Mouse (Mus musculus) frontal cortex, adult (tissue): ENCODE data around the gene S100pbp.
A peak's percentile ranks its signal among the peaks of the same experiment; 100 is the strongest.

ENCODE experiments used
- ATAC-seq: cut with Nextera tagmentation; 2 replicates; pipeline ENCODE4 v1.9.2; 2017; ENCODE audit warnings: mild to moderate bottlenecking, moderate library complexity, mixed read lengths; ENCODE audit not compliant: low TSS enrichment

S100pbp gene

GRCm38 (mm10) chr4:129151276-129151811 is 38.2 kb downstream of the S100pbp start:
- ATAC-seq = no peak

DNA sequence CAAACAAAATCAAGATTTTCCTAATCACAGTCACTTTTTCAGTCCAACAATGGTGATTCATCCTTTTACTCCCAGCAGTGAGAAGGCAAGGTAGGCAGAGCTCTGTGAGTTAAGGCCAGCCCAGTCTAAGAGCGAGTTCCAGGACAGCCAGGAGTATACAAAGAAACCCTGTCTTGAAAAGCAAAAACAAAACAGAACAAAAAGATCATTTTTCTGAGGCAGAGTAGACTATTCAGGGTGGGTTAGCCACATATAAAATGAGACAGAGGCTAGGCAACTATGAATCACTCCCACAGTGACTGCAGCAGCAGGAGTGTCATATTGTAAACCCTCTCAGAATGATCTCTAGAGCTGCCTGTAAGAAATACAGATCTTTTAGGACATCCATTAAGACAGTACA is 40.2 kb downstream of the S100pbp start:
- ATAC-seq = no peak

- ATAC-seq = no peak
Measured at GRCm38 (mm10) chr4:129147552-129148103, 41.9 kb downstream of the S100pbp start.

DNA sequence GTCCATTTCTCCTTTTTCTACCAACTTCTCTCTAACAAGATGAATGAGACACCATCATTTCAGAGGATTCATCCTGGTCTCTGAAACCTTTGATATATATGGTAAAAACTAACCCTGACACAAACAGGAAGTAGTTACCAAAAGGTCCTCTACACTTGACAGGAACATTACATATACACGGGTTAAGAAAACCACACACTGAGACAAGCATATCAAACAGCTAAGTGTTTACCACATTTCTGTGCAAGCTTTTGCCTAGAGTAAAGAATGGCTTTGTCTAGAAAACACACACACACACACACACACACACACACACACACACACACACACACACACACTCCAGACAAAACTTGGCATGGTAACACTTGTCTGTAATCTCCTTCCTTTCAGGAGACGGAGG is 43.1 kb downstream of the S100pbp start:
- no peak for ATAC-seq

GRCm38 (mm10) chr4:129145943-129146342 is 43.6 kb downstream of the S100pbp start:
- no peak for ATAC-seq

DNA sequence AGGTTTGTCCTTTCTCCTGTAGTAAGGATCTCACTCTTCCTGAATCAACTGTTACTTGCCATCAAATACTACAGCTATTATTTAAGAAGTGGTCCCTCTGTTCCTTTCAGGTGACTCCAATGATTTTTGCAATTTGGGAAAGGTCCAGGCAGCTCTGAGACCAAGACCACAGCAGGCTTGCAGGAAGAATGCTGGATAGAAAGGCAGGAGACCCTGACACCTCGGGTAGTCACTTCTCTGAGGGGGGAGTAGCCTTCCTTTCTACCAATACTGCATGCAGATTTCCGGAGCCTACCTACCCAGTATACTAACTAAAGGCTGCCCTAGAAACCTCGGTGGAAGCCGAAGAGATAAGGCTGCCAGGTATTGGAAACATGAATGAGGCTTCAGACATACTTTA is 44.1 kb downstream of the S100pbp start:
- no peak for ATAC-seq

- ATAC-seq = peak; percentile 51
Measured at GRCm38 (mm10) chr4:129144401-129145367, 44.8 kb downstream of the S100pbp start.

GRCm38 (mm10) chr4:129143509-129143908 is 46.0 kb downstream of the S100pbp start:
- ATAC-seq = peak; percentile 36

DNA sequence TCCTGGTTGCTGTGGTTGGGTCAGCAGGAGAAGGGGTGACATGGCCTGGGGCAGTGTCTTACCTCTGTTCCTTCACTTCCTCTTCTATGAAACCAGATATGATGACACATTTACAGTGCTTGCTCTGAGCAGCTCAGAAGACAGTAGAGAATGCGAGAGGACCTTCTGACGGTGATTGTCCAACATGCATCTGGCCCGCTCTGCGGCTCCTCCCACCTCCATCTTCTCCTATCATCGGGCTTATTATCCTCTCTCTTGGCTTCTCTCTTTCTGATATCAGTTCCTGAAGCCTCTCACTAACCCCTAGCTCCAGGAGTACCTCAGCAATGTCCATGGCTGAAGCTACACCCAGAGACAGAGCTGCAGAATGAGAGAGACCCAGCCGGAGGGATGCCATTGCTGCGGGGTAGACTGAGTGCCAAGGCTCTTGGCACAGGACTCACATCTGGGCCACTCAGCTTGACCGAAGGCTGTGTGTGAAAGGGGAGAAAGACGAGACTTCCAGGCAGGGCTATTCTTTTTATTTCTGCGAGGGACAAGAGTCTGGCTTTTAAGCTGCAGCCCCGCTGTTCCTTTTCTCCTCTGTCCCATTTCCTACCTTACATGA is 47.0 kb downstream of the S100pbp start:
- ATAC-seq = no peak

DNA sequence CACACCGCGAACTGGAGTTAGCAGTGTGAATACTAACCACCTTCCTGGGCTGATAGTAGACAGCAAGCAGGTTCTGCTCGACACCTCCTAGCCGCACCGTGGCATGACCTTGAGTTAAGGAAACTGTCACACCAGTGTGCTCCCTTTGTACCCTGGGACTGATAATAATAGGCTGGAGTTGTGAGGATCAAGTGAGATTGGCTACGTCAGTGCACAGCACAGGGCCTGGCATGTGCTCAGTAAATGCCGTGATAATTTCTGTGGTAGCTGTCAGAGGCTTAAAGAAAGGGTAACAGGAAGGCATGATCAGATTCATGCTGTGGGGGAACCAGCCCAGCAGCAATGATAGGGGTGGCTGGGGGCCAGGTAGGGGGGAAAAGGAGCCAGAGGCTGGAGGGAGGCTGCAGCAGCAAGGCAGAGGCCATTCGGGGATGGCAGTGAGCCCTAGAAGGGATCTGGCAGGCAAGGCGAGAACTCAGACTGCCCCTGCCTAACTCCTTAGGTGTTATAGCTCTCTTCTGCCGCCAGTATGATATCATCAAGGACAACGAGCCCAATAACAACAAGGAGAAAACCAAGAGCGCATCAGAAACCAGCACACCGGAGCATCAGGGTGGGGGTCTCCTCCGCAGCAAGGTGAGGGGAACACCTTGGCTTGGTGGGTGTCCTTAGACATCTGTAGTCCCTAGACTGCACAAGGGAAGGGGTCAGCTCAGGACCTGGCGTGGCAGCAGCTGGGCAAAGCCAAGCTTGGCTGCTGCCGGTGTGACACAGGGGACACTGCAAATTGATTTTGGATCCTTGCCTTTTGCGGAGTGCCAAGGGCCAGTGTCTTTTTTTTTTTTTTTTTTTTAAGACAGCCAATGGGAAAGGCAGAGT is 47.7 kb downstream of the S100pbp start:
- ATAC-seq = no peak

GRCm38 (mm10) chr4:129140808-129141207 is 48.7 kb downstream of the S100pbp start:
- ATAC-seq = no peak

DNA sequence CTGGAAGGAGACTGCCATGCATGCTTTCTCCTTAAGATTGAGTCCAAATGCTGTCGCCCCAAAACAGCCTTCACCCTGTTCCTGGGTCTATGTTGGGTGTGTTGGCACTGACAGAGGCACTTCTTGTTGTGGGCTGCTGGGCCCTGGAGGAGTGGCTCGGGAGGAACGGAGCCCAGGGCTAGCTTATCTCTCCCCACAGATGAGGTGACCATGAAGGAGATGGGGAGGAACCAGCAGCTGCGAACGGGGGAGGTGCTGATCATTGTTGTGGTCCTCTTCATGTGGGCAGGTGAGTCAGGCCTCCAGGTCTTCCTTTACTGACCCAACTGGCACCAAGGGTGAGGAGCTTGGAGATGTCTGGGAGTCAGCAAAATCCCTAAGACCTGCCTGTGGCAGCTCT is 49.9 kb downstream of the S100pbp start:
- ATAC-seq = no peak

GRCm38 (mm10) chr4:129137392-129138321 is 51.9 kb downstream of the S100pbp start:
- no peak for ATAC-seq

- no peak for ATAC-seq
Measured at GRCm38 (mm10) chr4:129136579-129137391, 52.7 kb downstream of the S100pbp start, which contains the start of gene Fndc5. Gene Fndc5, plus strand, starts transcription at chr4:129136999.

DNA sequence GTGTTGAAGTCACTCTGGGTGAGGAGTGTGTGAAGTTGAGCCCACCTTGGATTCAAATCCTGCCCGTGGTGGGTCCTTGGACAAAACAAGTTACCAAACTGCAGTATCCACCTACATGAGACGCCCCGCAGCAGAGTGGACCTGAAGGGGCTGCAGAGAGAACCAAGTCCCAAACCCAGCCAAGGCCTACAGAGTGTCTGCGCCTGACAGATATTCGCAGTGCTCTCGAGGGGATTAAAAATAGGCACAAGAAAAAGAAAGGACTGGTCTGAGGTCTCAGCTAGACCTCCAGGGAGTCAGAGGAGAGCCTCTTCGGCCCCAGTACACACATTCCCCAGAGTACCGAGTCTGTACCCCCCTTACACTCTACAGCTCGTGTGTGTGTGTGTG is 53.3 kb downstream of the S100pbp start:
- peak; percentile 20; the same call in 1 of the 2 replicates for ATAC-seq

DNA sequence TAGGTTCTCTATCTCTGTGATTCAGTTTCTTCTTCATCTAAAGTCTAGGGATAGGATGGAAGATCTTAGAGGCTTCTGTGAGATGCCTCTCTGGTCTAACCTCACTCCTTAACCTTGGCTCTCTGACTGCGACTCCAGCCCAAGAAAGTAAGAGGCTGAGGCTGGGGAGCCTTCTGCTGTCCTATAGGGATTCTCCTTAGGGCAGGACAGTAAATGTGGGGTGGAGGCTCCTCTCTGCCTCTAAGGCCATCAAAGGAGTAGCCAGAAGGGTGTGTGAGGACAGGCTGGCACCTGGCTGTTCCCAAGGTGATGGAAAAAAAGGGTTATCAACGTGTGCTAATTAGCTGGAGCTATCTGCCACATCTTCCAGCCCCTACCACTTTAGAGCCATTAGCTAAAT is 53.9 kb downstream of the S100pbp start:
- no peak for ATAC-seq

GRCm38 (mm10) chr4:129134799-129135585 is 54.5 kb downstream of the S100pbp start:
- ATAC-seq = no peak

GRCm38 (mm10) chr4:129130755-129131303 is 58.7 kb downstream of the S100pbp start:
- no peak for ATAC-seq
